Mouse (Mus musculus) midbrain, postnatal 0 days (tissue): Measurements from ENCODE around the gene Arrdc5. TPM values are rescaled to one million over a fixed set of nuclear protein-coding genes. Genes with fewer than 3 reads are reported as not detected.
A peak's percentile ranks its signal among the peaks of the same experiment; 100 is the strongest.

Experiments
- ATAC-seq: fragments of 200-750 bp; cut with Nextera tagmentation; 2 replicates; pipeline ENCODE4 v1.8.0; 2017; ENCODE audit warnings: moderate number of reproducible peaks, mild to moderate bottlenecking, moderate TSS enrichment, moderate library complexity; ENCODE audit not compliant: low FRiP score
- DNase-seq: peaks from one replicate; pipeline ENCODE4 v3.0.0-alpha.2; 2015; ENCODE audit warnings: low spot score
- H3K27ac ChIP-seq: fragments of 300-500 bp; sonication (generic); 2 replicates; pipeline ENCODE4 v1.5.1; 2014; ENCODE audit warnings: low read depth, mild to moderate bottlenecking, low read length, mixed read lengths
- H3K27me3 ChIP-seq: fragments of 300-500 bp; sonication (generic); 2 replicates; pipeline ENCODE4 v1.6.1; 2014; ENCODE audit warnings: low read length, control low read depth, mixed read lengths; ENCODE audit not compliant: insufficient read depth
- H3K36me3 ChIP-seq: fragments of 300-500 bp; sonication (generic); 2 replicates; pipeline ENCODE4 v1.6.1; 2014; ENCODE audit warnings: low read length, control low read depth, mixed read lengths; ENCODE audit not compliant: insufficient read depth
- H3K4me1 ChIP-seq: fragments of 300-500 bp; sonication (generic); 2 replicates; pipeline ENCODE4 v1.6.1; 2014; ENCODE audit warnings: mild to moderate bottlenecking, control low read depth, antibody characterized with exemption, low read length, mixed read lengths; ENCODE audit not compliant: insufficient read depth
- H3K4me2 ChIP-seq: fragments of 300-500 bp; sonication (generic); 2 replicates; pipeline ENCODE4 v1.6.1; 2014; ENCODE audit warnings: low read depth, mild to moderate bottlenecking, low read length, mixed read lengths; ENCODE audit not compliant: poor library complexity, severe bottlenecking
- H3K4me3 ChIP-seq: fragments of 300-500 bp; sonication (generic); 2 replicates; pipeline ENCODE4 v1.5.1; 2014; ENCODE audit warnings: low read depth, mild to moderate bottlenecking, low read length, moderate library complexity
- H3K9ac ChIP-seq: fragments of 300-500 bp; sonication (generic); replicated peaks from 2 replicates; pipeline ENCODE4 v1.6.1; 2014; ENCODE audit warnings: mild to moderate bottlenecking, low read length, moderate library complexity, mixed read lengths; ENCODE audit not compliant: poor library complexity, severe bottlenecking
- H3K9me3 ChIP-seq: fragments of 300-500 bp; sonication (generic); 2 replicates; pipeline ENCODE4 v1.6.1; 2016; ENCODE audit warnings: low read length, control low read depth
- CTCF ChIP-seq: IDR thresholded peaks from 2 replicates; pipeline ENCODE4 v1.5.1; 2016; ENCODE audit warnings: antibody characterized with exemption, mild to moderate bottlenecking
- WGBS: fragments of 180-500 bp; shearing (Covaris S2); extraction: QIAGEN DNeasy Blood & Tissue Kit; methylation state at CpG from one replicate; pipeline ENCODE4 v1.1.7; 2014; 5-methylcytosine and 5-hydroxymethylcytosine counted together
- polyA plus RNA-seq: library from polyadenylated mRNA; unstranded; fragments of >200 nt; fragmentation: Nextera tagmentation; extraction: Ambion mirVana; gene quantifications from 2 replicates; pipeline ENCODE4 v1.2.1, GENCODE M21; 2015
- total RNA-seq: library from RNA; depleted of rRNA; stranded (reverse); fragments of >200 nt; gene quantifications from 2 replicates; pipeline ENCODE4 v1.2.3, GENCODE M21; 2014

Gene Arrdc5
- total and polyA plus RNA-seq, 2 experiments from 2014 or later, result not detected

- Histone ChIP-seq H3K4me2 (no peak overlapping the region), H3K27me3 (no peaks in the 10 kb centered on the region), H3K9me3 (no peaks in the 10 kb centered on the region), H3K9ac (no peak overlapping the region), H3K4me3 (no peak overlapping the region), H3K4me1 (0 out of 2 replicates have a peak, but pooled peaks cover 3% of the 10 kb centered on the region), H3K27ac (no peak overlapping the region), H3K36me3 (no peaks in the 10 kb centered on the region)
- TF ChIP-seq CTCF, result no peak
- no peak for ATAC-seq
- 83% methylated on average over 6 of the region's 6 CpGs for WGBS
- no peak for DNase-seq
Measured at GRCm38 (mm10) chr17:56308088-56308487, 8.0 kb upstream of the Arrdc5 start.

GRCm38 (mm10) chr17:56305826-56306225 lies 5.7 kb upstream of the Arrdc5 start:
- Histone ChIP-seq H3K36me3 (no peaks in the 10 kb centered on the region), H3K4me1 (0 out of 2 replicates have a peak, but pooled peaks cover 3% of the 10 kb centered on the region), H3K4me2 (no peak overlapping the region), H3K27me3 (no peaks in the 10 kb centered on the region), H3K27ac (no peak overlapping the region), H3K9me3 (no peaks in the 10 kb centered on the region), H3K9ac (no peak overlapping the region), H3K4me3 (no peak overlapping the region)
- WGBS, result 63% methylated on average over 8 of the region's 8 CpGs
- DNase-seq, result peak; percentile 7
- ATAC-seq, result no peak
- peak; percentile 55 for TF ChIP-seq CTCF

- no peaks in the 10 kb centered on the region for H3K27me3 ChIP-seq
- no peak overlapping the region for H3K9ac ChIP-seq
- DNase-seq (no peak), ATAC-seq (no peak)
- no peak overlapping the region for H3K27ac ChIP-seq
- no peaks in the 10 kb centered on the region for H3K36me3 ChIP-seq
- H3K4me1 ChIP-seq, result 0 out of 2 replicates have a peak, but pooled peaks cover 3% of the 10 kb centered on the region
- H3K4me3 ChIP-seq, result no peak overlapping the region
- TF ChIP-seq CTCF, result no peak
- WGBS, result 36% methylated on average over 8 of the region's 9 CpGs
- peak overlapping the region; percentile 95; the same call in 1 of the 2 replicates for H3K4me2 ChIP-seq
- no peaks in the 10 kb centered on the region for H3K9me3 ChIP-seq
Measured at GRCm38 (mm10) chr17:56305156-56305555, 5.1 kb upstream of the Arrdc5 start.

GRCm38 (mm10) chr17:56304718-56305117 lies 4.6 kb upstream of the Arrdc5 start:
- no peak overlapping the region for H3K27ac ChIP-seq
- H3K27me3 ChIP-seq, result no peaks in the 10 kb centered on the region
- TF ChIP-seq CTCF, result no peak
- no peaks in the 10 kb centered on the region for H3K9me3 ChIP-seq
- ATAC-seq, result no peak
- no peak overlapping the region for H3K9ac ChIP-seq
- H3K4me1 ChIP-seq, result 0 out of 2 replicates have a peak, but pooled peaks cover 3% of the 10 kb centered on the region
- WGBS, result 13% methylated on average over 11 of the region's 11 CpGs
- H3K4me2 ChIP-seq, result peak overlapping the region; percentile 95
- no peaks in the 10 kb centered on the region for H3K36me3 ChIP-seq
- H3K4me3 ChIP-seq, result peak overlapping the region; percentile 60; the same call in 1 of the 2 replicates
- no peak for DNase-seq

- ATAC-seq (peak; percentile 96), DNase-seq (peak; percentile 95)
- H3K4me2 ChIP-seq, result peak overlapping the region; percentile 95
- 0 out of 2 replicates have a peak, but pooled peaks cover 3% of the 10 kb centered on the region for H3K4me1 ChIP-seq
- H3K27ac ChIP-seq, result no peak overlapping the region
- under 1% methylated on average over 64 of the region's 68 CpGs for WGBS
- H3K9ac ChIP-seq, result 0 out of 2 replicates have a peak overlapping the region, but pooled peaks have one; percentile 44
- peak overlapping the region; percentile 60 for H3K4me3 ChIP-seq
- H3K27me3 ChIP-seq, result no peaks in the 10 kb centered on the region
- no peaks in the 10 kb centered on the region for H3K9me3 ChIP-seq
- H3K36me3 ChIP-seq, result no peaks in the 10 kb centered on the region
- TF ChIP-seq CTCF, result no peak
Measured at GRCm38 (mm10) chr17:56303847-56304586, 3.9 kb upstream of the Arrdc5 start.
